Mouse (Mus musculus) splenic B cell, adult 2 months (primary cell): ENCODE results near the gene Faap100.
"Not testable (repeated sequence)": the region's sequence is repeated elsewhere in the genome, so short reads cannot be mapped to it uniquely, and the experiment has no call there.

ENCODE experiments used
- DNase-seq: peaks from one replicate; pipeline ENCODE4 v3.0.0-alpha.2; 2011; ENCODE audit warnings: low read depth, low spot score
- H3K27me3 ChIP-seq: 2 replicates; pipeline ENCODE4 v1.6.1; 2012; ENCODE audit warnings: mild to moderate bottlenecking, low read length, moderate library complexity, mixed read lengths; ENCODE audit not compliant: control insufficient read depth, poor library complexity, insufficient read depth, severe bottlenecking
- H3K36me3 ChIP-seq: 2 replicates; pipeline ENCODE4 v1.6.1; 2012; ENCODE audit warnings: mild to moderate bottlenecking, low read length, moderate library complexity, mixed read lengths; ENCODE audit not compliant: control insufficient read depth, poor library complexity, insufficient read depth, severe bottlenecking

The Faap100 gene

DNA sequence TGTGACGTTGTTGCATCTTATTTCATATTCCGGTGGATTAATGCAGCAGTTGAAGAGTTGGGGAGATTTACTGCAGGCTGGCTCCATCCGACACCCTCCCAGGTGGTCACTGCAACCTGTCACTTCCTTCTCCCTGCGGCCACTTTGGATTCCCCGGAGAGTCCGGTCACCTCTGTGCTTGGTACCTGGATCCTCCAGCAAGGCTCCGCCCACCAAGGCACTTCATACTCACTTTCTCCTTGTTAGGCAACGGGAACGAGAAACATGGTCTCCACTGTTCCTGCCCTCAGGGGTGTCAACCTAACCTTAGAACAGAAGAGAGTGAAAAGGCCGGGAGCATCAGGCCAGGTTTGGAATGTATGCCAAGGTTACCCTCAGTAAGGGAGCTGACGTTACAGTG is 27.9 kb downstream of the Faap100 start:
- H3K27me3 ChIP-seq, result no peaks in the 10 kb centered on the region

DNA sequence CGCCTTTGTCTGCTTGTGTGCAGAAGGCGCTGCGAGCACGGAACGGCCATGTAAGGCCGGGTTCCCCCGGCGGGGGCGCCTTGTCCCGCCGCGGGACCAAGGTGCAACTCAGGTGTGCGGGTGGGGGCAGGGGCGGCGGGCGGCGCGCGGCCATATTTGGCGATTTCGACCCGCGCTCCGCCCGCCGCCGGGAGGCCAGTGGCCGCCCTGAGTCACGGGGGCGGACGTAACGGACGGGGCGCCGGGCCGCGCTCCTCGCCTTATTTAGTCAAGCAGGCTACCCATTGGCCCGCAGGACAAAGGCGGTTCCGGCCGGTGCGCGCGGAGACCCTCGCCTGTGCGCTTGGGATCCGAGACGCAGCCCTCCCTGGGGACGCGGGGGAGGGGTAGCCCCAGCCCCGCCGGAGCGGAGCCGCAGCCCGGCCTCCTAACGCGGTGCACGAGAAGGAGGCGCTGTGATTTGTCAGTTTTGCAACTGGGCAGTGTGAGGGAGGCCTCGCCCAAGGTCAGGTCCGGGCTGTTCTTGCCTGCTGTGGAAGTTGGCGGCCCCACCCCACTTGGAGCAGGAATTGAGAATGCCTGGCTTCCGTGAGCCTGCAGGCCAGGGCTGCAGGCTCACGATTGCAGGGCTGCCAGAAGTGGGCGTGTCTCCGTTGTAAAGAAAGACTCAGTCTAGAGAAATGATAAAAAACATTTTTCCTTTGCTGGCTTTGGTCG is 28.4 kb downstream of the Faap100 start:
- H3K36me3 ChIP-seq, result peaks cover 9% of the 10 kb centered on the region
- H3K27me3 ChIP-seq, result no peaks in the 10 kb centered on the region
- DNase-seq, result peak; percentile 85

More for the DNA sequence above, 27.9 kb downstream of the Faap100 start:
- no peak for DNase-seq
- peaks cover 5% of the 10 kb centered on the region; the same call in 1 of the 2 replicates for H3K36me3 ChIP-seq

DNA sequence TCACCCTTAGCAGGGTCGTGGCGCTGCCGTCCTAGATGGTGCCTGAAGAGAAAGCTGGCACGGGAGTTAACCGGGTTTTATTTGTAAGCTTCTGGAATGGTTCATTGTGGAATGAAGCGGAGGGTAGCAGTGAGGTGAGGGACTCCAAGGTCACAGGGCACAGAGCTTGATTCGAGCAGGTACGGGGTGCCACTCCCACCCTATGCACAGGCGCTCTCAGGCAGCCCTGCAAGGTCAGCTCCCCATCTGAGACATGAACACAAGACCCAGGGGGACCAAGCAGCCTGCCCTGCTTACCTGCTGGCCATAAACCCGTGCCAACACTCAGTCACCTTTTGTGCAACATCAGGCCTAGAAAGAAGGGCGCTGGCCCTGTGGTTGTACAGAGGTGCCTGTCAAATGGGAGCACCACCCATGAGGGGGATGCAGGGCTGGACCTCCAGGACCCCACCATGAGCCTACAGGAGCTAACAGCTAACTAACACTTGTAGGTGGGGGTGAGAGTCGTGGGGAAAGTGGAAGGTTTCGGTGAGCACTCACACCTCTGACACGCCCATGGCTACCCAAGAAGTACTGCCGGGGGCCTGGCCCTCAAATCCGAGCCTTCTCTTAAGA is 29.1 kb downstream of the Faap100 start:
- Histone ChIP-seq H3K27me3 (no peaks in the 10 kb centered on the region), H3K36me3 (peaks cover 11% of the 10 kb centered on the region)
- DNase-seq, result no peak

DNA sequence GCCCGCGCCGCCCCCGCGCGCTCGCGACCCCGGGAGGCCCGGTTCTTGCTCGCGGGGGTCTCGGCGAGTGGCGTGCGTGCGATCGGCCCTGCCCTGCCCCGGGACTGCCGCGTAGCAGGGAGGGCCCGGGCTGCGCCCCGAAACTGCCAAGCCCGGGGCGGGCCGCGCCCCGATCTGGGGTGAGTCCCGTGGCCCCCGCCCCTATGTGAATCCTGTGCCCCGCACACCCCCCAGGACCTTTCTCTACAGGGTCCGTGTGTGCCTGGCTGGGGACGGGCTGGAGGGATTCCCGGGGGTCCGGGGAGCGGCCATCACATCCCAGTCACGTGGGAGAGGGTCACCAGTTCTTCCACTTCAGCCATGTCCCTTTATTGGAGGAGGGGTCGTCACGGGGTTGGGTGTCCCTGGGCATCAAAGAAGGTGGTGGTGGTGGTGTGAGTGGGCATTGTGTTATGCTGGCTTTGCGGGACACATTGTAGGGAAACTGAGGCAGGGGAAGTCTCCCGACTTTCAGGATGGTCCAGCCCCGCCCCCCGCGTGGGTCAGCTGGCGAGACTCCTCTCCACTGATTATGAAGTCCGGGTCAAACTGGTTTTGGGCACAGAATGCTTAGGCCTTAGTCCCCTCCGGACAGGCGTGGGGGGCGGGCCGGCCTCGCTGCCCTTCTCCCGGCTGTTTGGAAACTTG is 29.7 kb downstream of the Faap100 start:
- H3K27me3 ChIP-seq, result no peaks in the 10 kb centered on the region
- DNase-seq, result no peak
- H3K36me3 ChIP-seq, result peaks cover 11% of the 10 kb centered on the region

DNA sequence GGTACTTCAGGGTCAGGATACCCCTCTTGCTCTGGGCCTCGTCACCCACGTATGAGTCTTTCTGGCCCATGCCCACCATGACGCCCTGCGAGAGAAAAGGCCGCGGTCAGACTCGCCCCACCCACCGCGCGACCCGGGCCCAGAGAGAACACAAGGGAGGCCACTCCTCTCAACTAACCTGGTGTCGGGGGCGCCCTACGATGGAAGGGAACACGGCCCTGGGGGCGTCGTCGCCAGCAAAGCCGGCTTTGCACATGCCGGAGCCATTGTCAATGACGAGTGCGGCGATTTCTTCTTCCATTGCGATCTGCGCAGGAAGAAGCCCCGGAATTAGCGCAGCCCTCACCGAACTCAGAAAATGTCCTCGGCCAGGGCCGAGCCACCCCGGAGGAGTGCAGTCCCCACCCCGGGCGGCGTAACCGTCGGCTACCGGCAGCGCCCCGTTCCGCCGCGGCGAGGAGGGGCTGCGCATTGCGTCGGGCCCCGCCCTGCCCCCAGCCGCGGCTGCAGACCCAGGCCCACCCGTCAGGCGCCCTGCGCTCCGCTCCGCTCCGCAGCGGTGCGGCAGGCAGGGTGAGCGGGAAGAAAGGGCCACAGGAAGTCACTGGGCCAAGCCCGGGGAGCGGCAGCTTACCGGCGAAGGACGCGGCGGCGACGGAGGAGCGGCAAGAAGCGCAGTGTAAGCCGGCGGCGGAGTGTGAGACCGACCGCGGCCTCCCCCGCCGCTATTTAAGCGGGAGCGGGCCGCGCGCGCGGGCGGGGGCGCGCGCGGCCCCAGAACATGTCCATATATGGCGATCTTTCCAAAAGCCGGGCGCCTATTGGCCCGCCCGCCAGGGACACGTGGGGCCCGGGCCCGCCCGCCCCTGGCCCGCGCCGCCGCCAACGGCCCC is 30.5 kb downstream of the Faap100 start, which contains the start of gene Actg1:
TSS of gene Actg1 (minus strand) at position 752 of the 893 bp plus-strand sequence.
- Histone ChIP-seq H3K27me3 (no peaks in the 10 kb centered on the region), H3K36me3 (peaks cover 11% of the 10 kb centered on the region)
- DNase-seq, result peak; percentile 89

DNA sequence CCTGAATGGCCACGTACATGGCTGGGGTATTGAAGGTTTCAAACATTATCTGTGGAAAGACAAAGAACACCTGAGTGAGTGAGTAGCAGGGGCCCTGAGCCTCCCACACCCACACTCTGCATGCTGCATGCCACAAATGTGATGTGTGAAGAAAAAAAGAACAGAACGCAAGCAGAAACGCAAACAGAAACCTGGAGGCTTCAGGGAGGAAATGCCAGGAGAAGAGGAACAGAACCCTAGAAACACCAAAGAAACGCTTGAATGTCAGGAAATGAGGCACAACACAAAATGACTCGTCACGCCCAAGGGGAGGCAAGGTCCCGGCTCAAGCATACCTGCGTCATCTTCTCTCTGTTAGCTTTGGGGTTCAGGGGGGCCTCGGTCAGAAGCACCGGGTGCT is 31.3 kb downstream of the Faap100 start:
- DNase-seq, result peak; percentile 65
- H3K36me3 ChIP-seq, result peaks cover 11% of the 10 kb centered on the region
- no peaks in the 10 kb centered on the region for H3K27me3 ChIP-seq

DNA sequence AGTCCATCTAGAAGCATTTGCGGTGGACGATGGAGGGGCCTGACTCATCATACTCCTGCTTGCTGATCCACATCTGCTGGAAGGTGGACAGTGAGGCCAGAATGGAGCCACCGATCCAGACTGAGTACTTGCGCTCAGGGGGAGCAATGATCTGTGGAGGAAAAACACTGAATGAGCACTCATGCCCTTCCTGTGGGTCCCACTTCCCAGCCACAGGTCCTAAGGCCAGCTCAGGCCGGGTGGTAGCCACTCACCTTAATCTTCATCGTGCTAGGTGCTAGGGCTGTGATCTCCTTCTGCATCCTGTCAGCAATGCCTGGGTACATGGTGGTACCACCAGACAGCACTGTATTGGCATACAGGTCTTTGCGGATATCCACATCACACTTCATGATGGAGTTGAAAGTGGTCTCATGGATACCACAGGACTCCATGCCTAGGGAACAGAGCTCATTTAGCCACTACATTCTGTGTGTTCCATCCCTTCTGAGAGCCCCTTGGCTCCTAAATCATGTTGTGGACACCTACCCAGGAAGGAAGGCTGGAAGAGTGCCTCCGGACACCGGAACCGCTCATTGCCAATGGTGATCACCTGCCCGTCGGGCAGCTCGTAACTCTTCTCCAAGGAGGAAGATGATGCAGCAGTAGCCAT is 32.1 kb downstream of the Faap100 start:
- H3K36me3 ChIP-seq, result peaks cover 11% of the 10 kb centered on the region
- H3K27me3 ChIP-seq, DNase-seq: not testable (repeated sequence)

DNA sequence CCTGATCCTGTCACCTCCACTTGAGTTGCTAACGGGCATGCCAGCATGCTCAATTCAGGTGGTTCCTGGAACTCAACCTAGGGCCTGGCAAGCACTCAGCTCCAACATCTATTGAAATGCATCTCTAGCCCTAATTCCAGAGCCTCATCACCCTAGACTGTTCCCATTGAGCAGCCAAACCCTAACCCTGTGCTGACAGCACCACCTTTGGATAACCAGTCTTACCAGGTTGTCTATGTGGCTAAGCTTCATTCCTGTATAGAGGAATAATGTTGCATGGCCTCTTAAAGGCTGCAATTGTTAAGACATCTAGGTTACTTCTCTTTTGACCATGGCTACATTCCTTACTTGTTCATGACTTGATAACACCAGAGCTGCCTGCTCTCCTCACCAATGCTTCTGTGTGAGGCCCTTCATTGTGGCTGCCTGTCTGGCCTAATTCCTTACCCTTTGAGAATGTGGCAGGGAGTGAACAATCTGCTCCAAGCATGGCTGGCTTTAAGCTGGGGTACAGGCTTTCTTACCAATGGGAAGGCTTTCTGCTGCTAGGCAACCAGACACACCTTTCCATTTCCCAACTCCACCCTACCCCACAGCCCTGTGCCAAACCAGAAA is 33.4 kb downstream of the Faap100 start:
- DNase-seq, result no peak
- Histone ChIP-seq H3K36me3 (peaks cover 11% of the 10 kb centered on the region), H3K27me3 (no peaks in the 10 kb centered on the region)

DNA sequence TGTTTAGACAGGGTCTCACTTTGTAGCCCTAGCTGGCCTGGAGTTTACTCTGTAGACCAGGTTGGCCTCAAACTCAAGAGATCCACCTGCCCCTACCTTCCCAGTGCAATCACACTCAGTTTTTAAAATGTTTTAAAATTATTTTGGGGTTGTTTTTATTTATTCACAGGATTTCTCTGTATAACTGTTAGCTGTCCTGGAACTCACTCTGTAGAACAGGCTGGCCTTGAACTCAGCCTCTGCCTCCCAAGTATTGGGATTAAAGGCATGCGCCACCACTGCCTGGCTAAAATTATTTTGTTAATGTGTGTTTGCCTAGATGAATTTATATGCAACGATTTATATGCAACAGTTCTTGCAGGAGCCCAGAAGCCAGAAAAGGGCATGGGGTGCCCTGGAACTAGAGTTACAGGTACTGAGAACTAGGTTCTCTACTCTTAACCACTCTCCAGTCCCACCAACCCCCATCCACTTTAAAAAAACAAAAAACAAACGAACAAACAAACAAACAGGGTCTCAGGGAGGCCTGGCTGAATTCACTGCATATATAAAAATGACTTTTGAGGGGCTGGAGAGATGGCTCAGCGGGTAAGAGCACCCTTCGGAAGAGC is 34.1 kb downstream of the Faap100 start:
- H3K27me3 ChIP-seq, result no peaks in the 10 kb centered on the region
- H3K36me3 ChIP-seq, result peaks cover 11% of the 10 kb centered on the region
- no peak for DNase-seq

DNA sequence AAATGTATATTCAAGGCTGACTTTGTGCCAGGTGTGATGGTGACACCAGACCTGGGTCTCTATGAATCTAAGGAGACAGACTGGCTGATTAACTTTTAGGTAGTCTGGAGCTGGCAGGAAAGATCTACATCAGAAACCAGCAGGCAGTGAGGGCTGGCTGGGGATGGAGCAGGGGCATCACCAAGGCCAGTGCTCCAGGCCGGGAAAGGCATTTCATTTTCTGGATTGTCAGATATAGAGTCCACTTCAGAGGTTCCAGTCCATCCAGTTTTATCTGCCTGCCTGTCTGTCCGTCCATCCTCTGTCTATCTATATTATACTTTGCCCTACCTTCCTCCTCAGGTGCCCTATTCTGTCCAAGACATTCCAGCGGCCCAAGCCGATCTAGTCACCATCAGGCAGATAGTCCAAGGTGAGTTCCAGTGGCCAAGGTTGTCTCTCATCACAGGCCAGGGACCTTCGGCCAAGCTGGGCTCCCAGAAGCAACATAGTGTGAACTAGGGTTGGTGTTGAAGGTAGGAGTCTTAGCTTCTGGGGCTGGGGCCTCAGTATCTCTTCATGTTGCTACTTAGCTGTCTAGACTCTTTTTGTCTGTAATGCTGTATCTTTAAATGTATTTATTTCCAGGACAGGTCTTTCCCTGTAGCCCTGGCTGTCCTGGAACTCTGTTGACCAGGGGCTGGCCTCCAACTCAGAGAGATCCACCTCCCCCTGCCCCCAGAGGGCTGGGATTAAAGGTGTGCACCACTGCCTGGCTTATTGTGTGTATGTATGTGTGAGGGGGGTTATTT is 34.9 kb downstream of the Faap100 start:
- H3K27me3 ChIP-seq, result no peaks in the 10 kb centered on the region
- no peak for DNase-seq
- peaks cover 11% of the 10 kb centered on the region for H3K36me3 ChIP-seq

DNA sequence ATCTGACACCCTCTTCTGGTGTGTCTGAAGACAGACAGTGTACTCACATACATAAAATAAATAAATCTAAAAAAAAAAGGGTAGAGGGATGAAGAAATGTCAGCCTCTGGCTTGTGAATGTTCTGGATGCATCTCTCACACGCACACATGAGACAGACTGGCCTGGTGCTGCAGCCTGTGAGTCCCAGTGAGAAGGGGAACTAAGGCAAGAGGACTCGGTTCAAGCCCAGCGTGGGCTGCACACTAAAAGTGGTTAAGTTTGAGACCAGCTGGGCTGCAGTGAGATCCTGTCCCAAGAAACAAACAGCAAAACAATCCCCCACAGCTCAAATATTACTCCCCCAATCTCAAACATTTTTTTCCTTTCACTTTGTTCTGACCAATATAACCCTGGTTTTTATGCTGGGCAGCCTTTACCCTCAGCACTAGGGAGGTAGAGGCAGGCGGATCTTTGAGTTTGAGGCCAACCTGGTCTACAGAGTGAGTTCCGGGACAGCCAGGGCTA is 35.9 kb downstream of the Faap100 start:
- no peak for DNase-seq
- Histone ChIP-seq H3K27me3 (no peaks in the 10 kb centered on the region), H3K36me3 (peaks cover 11% of the 10 kb centered on the region)

DNA sequence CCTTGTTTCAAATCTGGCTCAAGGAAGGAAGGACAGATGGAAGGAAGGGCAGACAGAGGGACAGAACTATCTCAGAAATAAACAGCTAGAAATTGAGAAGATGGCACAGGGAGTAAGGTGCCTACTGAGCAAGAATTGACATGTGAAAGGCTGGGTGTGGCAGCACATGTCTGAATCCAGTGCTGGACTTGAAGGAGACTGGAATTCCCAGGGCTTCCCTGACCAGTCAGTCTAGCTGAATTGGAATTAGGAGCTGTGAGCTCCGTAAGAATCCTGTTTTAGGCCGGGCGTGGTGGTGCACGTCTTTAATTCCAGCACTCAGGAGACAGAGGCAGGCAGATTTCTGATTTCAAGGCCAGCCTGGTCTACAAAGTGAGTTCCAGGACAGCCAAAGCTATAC is 36.9 kb downstream of the Faap100 start:
- Histone ChIP-seq H3K27me3 (no peaks in the 10 kb centered on the region), H3K36me3 (peaks cover 7% of the 10 kb centered on the region)
- no peak for DNase-seq
